Mouse (Mus musculus): ENCODE results near the gene Atat1. TPM values are rescaled to one million over a fixed set of nuclear protein-coding genes. Genes with fewer than 3 reads are reported as not detected.
"Not testable (repeated sequence)": the region's sequence is repeated elsewhere in the genome, so short reads cannot be mapped to it uniquely, and the experiment has no call there.

Gene Atat1
- polyA plus RNA-seq (2012; ENCODE audit: insufficient read depth, insufficient read length, low replicate concordance, missing spikeins) = not detected in 2 replicates

- Histone ChIP-seq H3K4me1 (ENCODE audit: control insufficient read depth, insufficient read depth, low read length) (peaks cover 12% of the 10 kb centered on the region), H3K4me3 (ENCODE audit: insufficient read depth, low read depth, low read length) (peak within 1 kb of the TSS; percentile 80), H3K27ac (ENCODE audit: insufficient read depth, low read depth, low read length) (peak within 1 kb of the TSS; percentile 81)
- 2% methylated on average over 25 of the region's 25 CpGs for WGBS
- TF ChIP-seq POLR2A (IDR thresholded peaks at IDR 0.05; ENCODE audit: insufficient read depth, low read depth, low read length) = peak; percentile 72
- no peak for TF ChIP-seq CTCF (IDR thresholded peaks at IDR 0.05; ENCODE audit: insufficient read depth, low read depth, low read length)
Observed at GRCm38 (mm10) chr17:35909919-35910369, at the start of gene Atat1. Gene Atat1, minus strand, starts transcription at chr17:35910075.

GRCm38 (mm10) chr17:35958533-35959223, 48.8 kb upstream of the Atat1 start:
- TF ChIP-seq CTCF (IDR thresholded peaks at IDR 0.05; ENCODE audit: insufficient read depth, low read depth, low read length) (no peak), POLR2A (IDR thresholded peaks at IDR 0.05; ENCODE audit: insufficient read depth, low read depth, low read length) (no peak)
- H3K4me3 ChIP-seq (ENCODE audit: insufficient read depth, low read depth, low read length) = no peak overlapping the region
- H3K4me1 ChIP-seq (ENCODE audit: control insufficient read depth, insufficient read depth, low read length) = peaks cover 35% of the 10 kb centered on the region
- WGBS = 50% methylated on average over 15 of the region's 15 CpGs
- H3K27ac ChIP-seq (ENCODE audit: insufficient read depth, low read depth, low read length) = peak overlapping the region; percentile 81

- WGBS = 81% methylated on average over 8 of the region's 8 CpGs
- Histone ChIP-seq H3K27ac (ENCODE audit: insufficient read depth, low read depth, low read length) (no peak overlapping the region), H3K4me3 (ENCODE audit: insufficient read depth, low read depth, low read length) (no peak overlapping the region), H3K4me1 (ENCODE audit: control insufficient read depth, insufficient read depth, low read length) (peaks cover 23% of the 10 kb centered on the region)
- TF ChIP-seq POLR2A (IDR thresholded peaks at IDR 0.05; ENCODE audit: insufficient read depth, low read depth, low read length) = no peak
- no peak for TF ChIP-seq CTCF (IDR thresholded peaks at IDR 0.05; ENCODE audit: insufficient read depth, low read depth, low read length)
Observed at GRCm38 (mm10) chr17:35954665-35955064, 44.8 kb upstream of the Atat1 start.

DNA sequence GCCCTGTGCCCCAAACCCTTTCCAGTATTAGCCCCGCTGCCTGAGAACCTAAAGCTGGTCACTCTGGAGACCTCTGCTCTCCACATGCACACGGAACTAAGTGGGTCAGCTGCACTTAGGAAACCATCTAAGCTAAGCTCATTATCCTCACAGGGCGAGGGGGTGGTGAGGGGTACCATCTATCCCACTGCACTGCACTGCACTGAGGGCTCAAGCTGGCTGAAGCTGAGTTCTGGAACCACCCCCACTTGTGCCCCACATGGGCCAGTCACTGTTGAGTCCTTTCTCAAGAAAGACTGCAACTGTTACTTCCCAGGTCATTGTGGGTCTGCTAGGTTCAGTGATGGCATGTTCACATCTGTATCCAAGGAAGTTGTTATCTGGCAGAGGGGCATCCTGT, 42.7 kb upstream of the Atat1 start:
- WGBS = 89% methylated on average over 3 of the region's 3 CpGs
- not testable (repeated sequence) for H3K4me3 ChIP-seq (ENCODE audit: insufficient read depth, low read depth, low read length); H3K27ac ChIP-seq (ENCODE audit: insufficient read depth, low read depth, low read length); H3K4me1 ChIP-seq (ENCODE audit: control insufficient read depth, insufficient read depth, low read length)

DNA sequence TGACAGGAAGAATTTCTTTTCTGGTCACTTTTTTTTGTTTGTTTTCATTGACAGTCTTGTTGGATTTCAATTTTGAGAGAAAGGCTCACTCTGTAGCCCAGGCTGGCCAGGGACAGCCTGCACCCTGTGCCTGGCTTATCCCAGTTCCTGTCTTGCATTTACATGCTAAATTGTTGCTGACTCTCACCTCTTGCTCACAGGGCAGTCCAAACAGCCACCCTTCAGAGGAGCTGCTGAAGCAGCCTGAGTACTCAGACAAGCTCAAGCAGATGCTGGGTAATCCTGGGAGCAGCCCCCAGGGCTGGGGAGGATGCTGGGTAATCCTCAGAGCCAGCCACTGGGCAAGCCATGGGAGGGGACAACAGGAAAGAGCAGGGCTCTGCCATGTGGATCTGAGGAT, 41.1 kb upstream of the Atat1 start:
- not testable (repeated sequence) for H3K27ac ChIP-seq (ENCODE audit: insufficient read depth, low read depth, low read length); H3K4me3 ChIP-seq (ENCODE audit: insufficient read depth, low read depth, low read length); H3K4me1 ChIP-seq (ENCODE audit: control insufficient read depth, insufficient read depth, low read length)

GRCm38 (mm10) chr17:35939941-35940340, 30.1 kb upstream of the Atat1 start:
- 63% methylated on average over 1 of the region's 1 CpGs for WGBS
- no peak overlapping the region for H3K4me3 ChIP-seq (ENCODE audit: insufficient read depth, low read depth, low read length)
- H3K27ac ChIP-seq (ENCODE audit: insufficient read depth, low read depth, low read length) = no peak overlapping the region
- no peaks in the 10 kb centered on the region for H3K4me1 ChIP-seq (ENCODE audit: control insufficient read depth, insufficient read depth, low read length)
- TF ChIP-seq CTCF (IDR thresholded peaks at IDR 0.05; ENCODE audit: insufficient read depth, low read depth, low read length) = no peak
- no peak for TF ChIP-seq POLR2A (IDR thresholded peaks at IDR 0.05; ENCODE audit: insufficient read depth, low read depth, low read length)

- Histone ChIP-seq H3K27ac (ENCODE audit: insufficient read depth, low read depth, low read length) (no peak overlapping the region), H3K4me1 (ENCODE audit: control insufficient read depth, insufficient read depth, low read length) (no peaks in the 10 kb centered on the region), H3K4me3 (ENCODE audit: insufficient read depth, low read depth, low read length) (no peak overlapping the region)
- 55% methylated on average over 2 of the region's 2 CpGs for WGBS
- no peak for TF ChIP-seq POLR2A (IDR thresholded peaks at IDR 0.05; ENCODE audit: insufficient read depth, low read depth, low read length)
- no peak for TF ChIP-seq CTCF (IDR thresholded peaks at IDR 0.05; ENCODE audit: insufficient read depth, low read depth, low read length)
Observed at GRCm38 (mm10) chr17:35939108-35939507, 29.2 kb upstream of the Atat1 start.

DNA sequence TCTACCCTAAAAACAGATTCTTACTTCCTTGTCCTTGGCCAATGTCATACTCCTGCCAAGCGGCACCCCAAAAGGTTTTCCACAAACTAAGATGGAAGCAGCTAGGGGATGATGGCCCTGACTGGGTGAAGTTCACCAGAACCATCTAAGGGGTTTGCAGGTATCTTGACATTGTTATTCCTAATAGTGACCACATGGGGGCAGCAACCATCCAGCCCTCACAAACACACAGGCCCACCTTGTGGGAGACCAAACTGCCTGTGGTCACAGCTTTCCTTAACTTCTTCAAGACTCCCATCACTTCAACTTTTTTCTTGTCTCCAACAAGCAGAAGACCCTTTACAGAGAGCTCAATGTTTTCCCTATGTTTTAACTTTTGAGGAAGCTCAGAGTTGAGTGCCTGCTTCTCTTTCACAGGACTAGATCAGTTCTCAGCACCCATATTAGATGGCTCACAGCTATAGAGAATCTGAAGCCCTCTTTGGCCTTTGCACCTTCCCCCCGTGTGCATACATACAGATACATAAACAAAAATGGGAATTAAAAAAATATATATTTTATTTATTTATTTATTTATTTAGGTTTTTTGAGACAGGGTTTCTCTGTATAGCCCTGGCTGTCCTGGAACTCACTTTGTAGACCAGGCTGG, 27.9 kb upstream of the Atat1 start:
- Histone ChIP-seq H3K4me3 (ENCODE audit: insufficient read depth, low read depth, low read length) (no peak overlapping the region), H3K4me1 (ENCODE audit: control insufficient read depth, insufficient read depth, low read length) (no peaks in the 10 kb centered on the region), H3K27ac (ENCODE audit: insufficient read depth, low read depth, low read length) (no peak overlapping the region)
- TF ChIP-seq POLR2A (IDR thresholded peaks at IDR 0.05; ENCODE audit: insufficient read depth, low read depth, low read length) = no peak
- TF ChIP-seq CTCF (IDR thresholded peaks at IDR 0.05; ENCODE audit: insufficient read depth, low read depth, low read length) = peak; percentile 50
- 49% methylated on average over 2 of the region's 2 CpGs for WGBS

GRCm38 (mm10) chr17:35935763-35936162, 25.9 kb upstream of the Atat1 start:
- 92% methylated on average over 14 of the region's 14 CpGs for WGBS
- H3K27ac ChIP-seq (ENCODE audit: insufficient read depth, low read depth, low read length); H3K4me3 ChIP-seq (ENCODE audit: insufficient read depth, low read depth, low read length); H3K4me1 ChIP-seq (ENCODE audit: control insufficient read depth, insufficient read depth, low read length): not testable (repeated sequence)

GRCm38 (mm10) chr17:35932608-35933007, 22.7 kb upstream of the Atat1 start:
- 86% methylated on average over 4 of the region's 4 CpGs for whole genome bisulfite sequencing
- Histone ChIP-seq H3K4me1 (ENCODE audit: control insufficient read depth, insufficient read depth, low read length) (no peaks in the 10 kb centered on the region), H3K4me3 (ENCODE audit: insufficient read depth, low read depth, low read length) (no peak overlapping the region), H3K27ac (ENCODE audit: insufficient read depth, low read depth, low read length) (no peak overlapping the region)
- no peak for TF ChIP-seq POLR2A (IDR thresholded peaks at IDR 0.05; ENCODE audit: insufficient read depth, low read depth, low read length)
- no peak for TF ChIP-seq CTCF (IDR thresholded peaks at IDR 0.05; ENCODE audit: insufficient read depth, low read depth, low read length)

Measured in olfactory bulb, adult 2 months (tissue).